Mouse (Mus musculus) ES-E14 (cell line): ENCODE measurements around the gene Rnf220.

Experiments
- HCFC1 ChIP-seq: IDR thresholded peaks from 2 replicates; pipeline ENCODE4 v1.6.1; 2012; ENCODE audit warnings: low read length, inconsistent platforms, borderline replicate concordance; ENCODE audit not compliant: insufficient read depth
- ZNF384 ChIP-seq: IDR thresholded peaks from 2 replicates; pipeline ENCODE4 v1.6.1; 2012; ENCODE audit warnings: low read depth, low read length, inconsistent platforms

DNA sequence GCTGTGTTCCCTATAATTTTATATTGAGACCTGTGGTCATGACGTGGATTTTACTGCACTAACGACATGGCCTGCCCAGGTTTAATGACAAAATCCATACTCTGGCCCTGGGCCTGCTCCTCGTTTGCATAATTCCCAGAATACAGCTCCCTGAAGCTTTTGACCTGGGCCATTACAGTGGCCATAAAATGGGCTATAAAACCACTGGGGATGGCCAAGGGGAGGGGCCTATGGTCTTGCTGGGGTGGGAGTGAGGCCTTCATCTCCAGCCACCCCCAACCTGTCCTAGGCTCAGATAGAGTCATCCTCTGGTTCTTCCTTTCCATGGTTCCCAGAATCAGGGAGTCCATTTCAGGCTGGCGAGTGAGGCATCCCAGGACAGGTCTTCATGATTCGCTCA, 185.0 kb downstream of the Rnf220 start:
- no peak for TF ChIP-seq ZNF384
- no peak for TF ChIP-seq HCFC1
